Mouse (Mus musculus): ENCODE results near the gene Htr3b.

The Htr3b gene

DNA sequence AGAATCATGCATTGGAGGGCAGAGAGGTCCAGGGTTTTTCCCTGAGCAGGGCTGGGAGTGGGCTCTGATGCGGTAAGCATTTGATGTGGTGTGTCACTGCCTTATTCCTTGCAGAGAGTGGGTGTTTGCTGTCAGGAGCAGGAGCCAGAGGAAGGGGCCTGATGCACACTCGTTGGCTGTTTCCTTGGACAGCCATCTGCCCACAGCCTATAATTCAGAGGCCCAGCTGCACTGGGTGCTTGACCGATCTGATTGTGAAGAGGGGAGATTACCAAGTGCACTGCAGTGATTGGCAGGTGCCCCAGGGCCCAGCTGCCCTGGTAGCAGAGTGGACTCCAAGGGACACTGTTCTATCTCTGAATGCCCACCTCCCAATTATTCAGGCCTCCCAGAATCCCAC is 36.0 kb downstream of the Htr3b start:
- no peak for DNase-seq (ENCODE audit: low read depth, low spot score)

DNA sequence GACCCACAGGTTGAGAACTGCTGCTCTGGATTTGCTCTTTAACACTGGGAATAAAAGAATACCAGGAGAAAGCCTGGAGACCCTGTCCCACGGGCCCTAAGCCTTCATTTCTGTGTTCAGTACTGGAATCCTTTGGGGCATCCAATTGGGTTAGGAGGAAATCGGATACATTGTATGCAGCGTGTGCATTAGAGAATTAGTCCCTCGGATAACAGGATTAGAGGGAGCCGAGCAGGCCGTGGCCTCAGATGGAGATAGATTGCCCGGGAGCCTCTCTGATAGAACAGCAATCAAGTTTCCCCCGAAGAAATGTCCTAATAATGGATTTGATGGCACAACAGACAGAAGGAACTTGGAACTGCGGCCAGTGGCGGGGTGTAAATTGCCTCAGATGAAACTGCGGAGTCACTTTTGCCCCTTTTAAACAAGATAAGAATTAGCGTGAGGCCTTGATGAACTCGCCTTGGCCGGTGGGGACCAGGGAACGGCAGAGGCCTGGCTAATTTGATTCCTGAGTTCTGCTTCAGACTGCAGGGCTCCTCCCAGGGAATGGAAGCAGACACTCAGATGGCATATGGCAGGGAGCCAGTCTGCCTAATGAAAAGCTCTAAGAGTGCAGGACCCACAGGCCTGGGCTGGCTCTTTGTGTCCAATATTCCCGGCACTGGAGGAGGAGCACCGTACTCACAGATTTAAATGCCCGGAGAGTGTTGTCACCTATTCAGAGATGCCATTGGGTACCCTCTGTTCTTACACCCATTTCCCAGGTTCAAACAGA is 48.6 kb downstream of the Htr3b start:
- no peak for DNase-seq (ENCODE audit: low read depth, low spot score)

DNA sequence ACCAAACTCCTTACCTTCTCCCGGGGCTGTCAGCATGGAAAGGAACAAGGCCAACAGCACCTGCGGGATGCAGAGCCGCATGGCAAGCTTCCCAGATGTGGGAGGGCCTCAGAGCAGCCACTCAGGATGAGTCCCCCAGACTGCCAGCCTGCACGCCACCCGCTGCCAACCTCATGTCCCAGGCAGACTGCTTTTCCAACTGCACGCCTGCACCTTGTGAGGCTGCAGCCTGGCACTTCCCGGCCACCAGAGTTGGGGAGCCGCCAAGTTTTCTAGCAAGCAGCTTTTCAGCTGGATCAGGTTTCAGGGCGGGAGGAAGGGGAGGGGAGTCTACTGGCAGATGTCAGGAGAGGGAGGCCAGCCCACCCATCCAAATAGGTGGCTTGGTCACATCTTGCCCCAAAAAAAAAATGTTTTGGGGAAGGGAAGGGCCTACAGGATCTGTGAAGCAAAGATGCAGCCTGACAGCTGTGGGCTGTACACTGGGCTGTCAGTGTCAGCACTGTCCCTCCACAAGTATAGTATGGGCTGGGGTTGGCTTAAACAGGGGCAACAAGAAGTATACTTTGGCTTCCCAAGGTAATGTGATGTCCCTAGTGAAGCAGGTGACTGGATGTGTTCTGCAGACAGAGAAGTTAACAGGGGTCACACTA is 53.8 kb downstream of the Htr3b start, which contains the start of gene Htr3a:
Gene Htr3a, minus strand, starts transcription at position 215 of the 653 bp plus-strand sequence.
- peak; percentile 5 for DNase-seq (ENCODE audit: low read depth, low spot score)

DNA sequence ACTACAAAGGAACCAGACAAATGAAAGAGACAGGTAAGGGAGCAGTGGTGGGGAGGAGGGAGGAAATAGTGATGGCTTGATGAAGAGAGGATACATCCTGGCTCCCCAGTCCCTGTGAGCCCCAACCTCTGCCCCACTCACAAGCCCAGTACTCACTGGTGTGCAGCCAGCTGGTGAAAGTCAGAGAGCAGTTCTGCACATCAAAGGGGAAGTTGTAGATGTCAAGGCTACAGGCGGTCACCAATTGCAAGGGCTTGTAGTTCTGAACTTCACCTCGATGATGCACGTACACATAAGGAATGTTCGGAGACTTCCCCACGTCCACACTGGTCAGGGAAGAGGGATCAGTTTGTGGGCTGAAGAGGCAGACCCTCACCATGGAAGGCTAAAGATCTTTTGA is 60.4 kb downstream of the Htr3b start:
- DNase-seq (ENCODE audit: low read depth, low spot score): no peak

DNA sequence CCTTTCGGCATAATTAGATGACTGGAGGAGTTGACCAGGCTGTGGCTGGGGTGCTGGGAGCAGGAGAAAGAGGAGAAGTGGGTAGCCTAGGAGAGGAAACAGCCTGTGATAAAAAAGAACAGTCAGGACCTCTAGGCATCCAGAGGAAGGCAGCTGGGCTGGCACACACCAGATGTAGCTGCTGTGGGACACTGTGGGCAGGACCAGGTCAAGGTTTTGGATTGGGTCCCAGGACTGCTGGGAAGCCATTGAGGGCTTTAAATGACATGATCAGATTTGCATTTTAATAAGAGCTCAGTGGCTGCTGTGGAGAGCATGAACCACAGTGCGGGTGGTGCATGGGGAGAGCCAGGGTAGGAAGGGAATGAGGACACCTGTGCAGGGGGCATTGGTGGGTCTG is 61.0 kb downstream of the Htr3b start:
- no peak for DNase-seq (ENCODE audit: low read depth, low spot score)

DNA sequence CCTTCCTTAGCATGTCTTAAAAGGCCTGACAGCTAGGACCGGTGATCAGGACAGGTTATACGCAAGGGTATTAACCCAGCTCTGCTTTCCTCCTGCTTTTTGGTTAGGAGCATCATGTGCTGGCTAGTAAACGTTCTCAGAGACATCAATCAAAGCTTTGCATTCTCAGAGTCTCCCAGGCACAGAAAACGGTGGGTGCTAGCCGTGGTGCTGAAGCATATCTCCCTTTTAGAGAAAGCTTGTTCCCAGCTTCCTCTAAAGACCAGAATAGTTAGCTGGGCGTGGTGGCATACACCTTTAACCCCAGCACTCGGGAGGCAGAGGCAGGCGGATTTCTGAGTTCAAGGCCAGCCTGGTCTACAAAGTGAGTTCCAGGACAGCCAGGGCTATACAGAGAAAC is 66.2 kb downstream of the Htr3b start:
- peak; percentile 9 for DNase-seq (ENCODE audit: low read depth, low spot score)

DNA sequence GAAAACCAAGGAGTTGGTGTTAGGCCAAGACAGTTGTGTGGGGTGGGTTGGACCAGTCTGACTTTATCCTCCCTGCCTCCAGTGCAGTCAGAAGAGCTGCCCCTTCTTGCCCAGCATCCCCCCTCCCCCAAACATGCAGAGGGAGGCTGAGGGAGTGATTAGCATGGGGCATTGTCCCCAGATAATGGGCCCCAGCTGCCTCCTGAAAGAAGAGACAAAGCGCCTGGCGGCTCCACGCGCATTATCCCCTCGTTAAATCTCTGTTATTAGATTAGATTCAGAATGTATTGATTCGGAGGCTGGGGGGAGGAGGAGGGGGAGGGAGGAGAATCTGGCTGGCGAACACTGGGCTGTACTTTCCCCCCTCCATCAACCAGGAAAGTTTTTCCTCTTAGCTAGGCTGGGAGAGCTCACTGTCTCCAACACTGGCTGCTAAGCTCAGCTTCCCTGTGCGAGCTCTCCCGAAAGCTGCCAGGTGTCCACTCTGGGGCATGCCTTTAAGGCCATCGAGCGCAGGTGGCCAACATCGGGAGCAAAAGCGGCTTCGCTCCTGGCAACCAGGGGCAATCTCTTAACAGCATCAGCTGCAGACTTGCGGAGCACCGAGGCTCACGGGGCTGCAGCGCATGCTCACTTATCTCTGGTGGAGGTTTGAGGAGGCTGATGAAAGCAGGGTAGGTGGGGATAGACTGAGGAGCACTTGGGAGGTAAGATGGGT is 68.8 kb downstream of the Htr3b start:
- no peak for DNase-seq (ENCODE audit: low read depth, low spot score)

DNA sequence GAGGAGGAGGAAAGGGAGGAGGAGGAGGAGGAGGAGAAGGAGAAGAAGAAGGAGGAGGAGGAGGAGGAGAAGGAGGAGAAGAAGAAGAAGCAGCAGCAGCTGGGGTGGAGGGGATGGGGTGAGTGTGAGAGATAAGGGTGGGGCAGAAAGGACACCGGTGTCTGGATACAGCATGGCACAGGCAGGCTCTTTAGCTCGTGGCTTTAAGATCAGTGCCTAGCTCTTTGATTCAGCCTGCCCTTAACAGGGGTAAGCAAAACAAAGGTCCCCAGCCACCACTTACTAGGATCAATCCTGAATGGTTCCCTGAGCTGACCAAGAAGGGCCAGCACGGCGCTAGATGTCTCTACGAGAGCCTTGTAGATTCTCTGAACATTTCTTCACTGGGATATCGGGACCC is 70.0 kb downstream of the Htr3b start:
- DNase-seq (ENCODE audit: low read depth, low spot score): no peak

DNA sequence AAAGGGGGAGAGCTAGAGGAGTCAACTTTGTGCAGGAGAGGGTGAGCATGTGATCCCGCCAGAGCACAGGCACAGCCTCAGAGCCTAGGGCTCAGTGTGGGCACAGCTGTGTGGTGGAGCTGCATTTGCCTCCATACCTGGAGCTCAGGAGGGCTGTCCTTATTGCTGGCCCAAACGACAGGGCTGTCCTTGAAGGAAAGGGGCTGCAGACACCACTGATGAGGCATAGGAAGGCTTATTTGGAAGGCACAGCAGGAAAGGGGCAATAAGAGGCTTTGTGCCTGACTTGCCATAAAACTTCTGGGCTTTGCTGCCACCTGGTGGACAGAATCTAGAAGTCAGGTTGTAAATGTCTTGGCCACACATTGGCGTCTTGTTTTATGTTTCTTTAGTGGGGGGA is 70.8 kb downstream of the Htr3b start:
- DNase-seq (ENCODE audit: low read depth, low spot score): peak; percentile 57

DNA sequence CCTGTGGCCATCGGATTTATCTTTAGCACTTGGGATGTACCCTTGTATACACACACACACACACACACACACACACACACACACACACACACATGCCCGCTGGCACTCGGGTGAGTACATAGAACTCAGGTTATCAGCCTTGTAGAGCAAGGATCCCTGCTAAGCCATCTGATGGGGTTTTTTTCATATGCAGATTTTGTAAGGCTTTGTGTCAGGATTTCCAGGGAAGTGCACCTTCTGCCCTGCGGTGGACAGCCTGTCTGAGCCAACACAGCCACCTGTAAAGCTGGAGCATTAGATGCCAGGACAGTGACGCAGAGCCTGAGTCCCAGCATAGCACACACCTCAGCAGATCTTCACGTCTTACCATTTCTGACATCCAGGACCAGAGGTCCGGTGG is 75.7 kb downstream of the Htr3b start:
- DNase-seq (ENCODE audit: low read depth, low spot score): peak; percentile 13
